Mouse (Mus musculus) small intestine, adult 2 months (tissue): ENCODE results near the gene Slc28a2.
"Not testable (repeated sequence)": the region's sequence is repeated elsewhere in the genome, so short reads cannot be mapped to it uniquely, and the experiment has no call there.

Experiments used
- CTCF ChIP-seq: fragments of 200-500 bp; IDR thresholded peaks from 2 replicates; pipeline ENCODE4 v1.5.1; 2012; ENCODE audit warnings: low read depth, mild to moderate bottlenecking, control low read depth, inconsistent platforms, low read length, moderate library complexity, mixed read lengths; ENCODE audit not compliant: insufficient replicate concordance, insufficient read length; ENCODE audit errors: extremely low read depth
- POLR2A ChIP-seq: fragments of 200-500 bp; IDR thresholded peaks from 2 replicates; pipeline ENCODE4 v1.6.1; 2012; ENCODE audit warnings: low read depth, mild to moderate bottlenecking, control low read depth, inconsistent platforms, low read length, moderate library complexity

DNA sequence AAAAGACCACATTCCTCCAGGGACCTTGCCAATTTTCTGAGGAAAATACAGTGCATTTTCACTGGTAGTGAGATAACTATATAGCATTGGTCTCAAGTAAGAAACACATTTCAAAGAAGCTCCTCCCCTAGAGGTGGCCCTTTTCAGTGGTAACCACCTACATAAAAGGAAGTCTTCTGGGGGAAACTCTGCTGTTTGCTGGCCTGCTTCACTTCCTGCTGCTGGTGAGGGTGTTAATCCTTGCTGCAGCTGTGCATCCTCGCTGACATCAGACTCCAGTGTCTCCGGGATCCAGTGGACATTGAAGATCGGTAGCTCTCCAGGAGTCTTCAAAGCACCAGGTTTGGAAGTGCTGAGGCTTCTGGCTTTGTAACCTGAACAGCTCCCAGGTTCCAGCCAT lies at the start of gene Slc28a2:
- not testable (repeated sequence) for TF ChIP-seq CTCF, POLR2A
